Mouse (Mus musculus) skeletal muscle tissue, adult 2 months (tissue): ENCODE data around the gene Nedd4.

Experiments
- DNase-seq: peaks from one replicate; pipeline ENCODE4 v3.0.0-alpha.2; 2012; ENCODE audit warnings: low read depth, low spot score

The Nedd4 gene

GRCm38 (mm10) chr9:72721221-72721620 lies 59.1 kb downstream of the Nedd4 start:
- DNase-seq = no peak

GRCm38 (mm10) chr9:72722622-72723021 lies 60.5 kb downstream of the Nedd4 start:
- peak; percentile 59 for DNase-seq

GRCm38 (mm10) chr9:72724491-72725221 lies 62.5 kb downstream of the Nedd4 start:
- DNase-seq = no peak

- no peak for DNase-seq
Observed at GRCm38 (mm10) chr9:72733966-72734365, 71.8 kb downstream of the Nedd4 start.

- DNase-seq = no peak
Observed at GRCm38 (mm10) chr9:72735822-72736410, 73.8 kb downstream of the Nedd4 start.

GRCm38 (mm10) chr9:72741206-72741605 lies 79.1 kb downstream of the Nedd4 start:
- no peak for DNase-seq

GRCm38 (mm10) chr9:72746278-72746677 lies 84.1 kb downstream of the Nedd4 start:
- DNase-seq = no peak

GRCm38 (mm10) chr9:72750272-72750671 lies 88.1 kb downstream of the Nedd4 start:
- DNase-seq = no peak

- DNase-seq = no peak
Observed at GRCm38 (mm10) chr9:72752656-72753055, 90.5 kb downstream of the Nedd4 start.

GRCm38 (mm10) chr9:72753741-72754140 lies 91.6 kb downstream of the Nedd4 start:
- no peak for DNase-seq

- no peak for DNase-seq
Observed at GRCm38 (mm10) chr9:72757143-72757542, 95.0 kb downstream of the Nedd4 start.

- DNase-seq = no peak
Observed at GRCm38 (mm10) chr9:72758705-72759131, 96.6 kb downstream of the Nedd4 start.

- DNase-seq = peak; percentile 67
Observed at GRCm38 (mm10) chr9:72763050-72763718, 101.0 kb downstream of the Nedd4 start.

GRCm38 (mm10) chr9:72766789-72767349 lies 104.7 kb downstream of the Nedd4 start:
- peak; percentile 61 for DNase-seq

GRCm38 (mm10) chr9:72775022-72775421 lies 112.9 kb downstream of the Nedd4 start:
- DNase-seq = no peak

GRCm38 (mm10) chr9:72779004-72779403 lies 116.9 kb downstream of the Nedd4 start:
- no peak for DNase-seq

GRCm38 (mm10) chr9:72779733-72780132 lies 117.6 kb downstream of the Nedd4 start:
- DNase-seq = no peak

- DNase-seq = no peak
Observed at GRCm38 (mm10) chr9:72780694-72781093, 118.5 kb downstream of the Nedd4 start.

GRCm38 (mm10) chr9:72781466-72781865 lies 119.3 kb downstream of the Nedd4 start:
- DNase-seq = no peak

- no peak for DNase-seq
Observed at GRCm38 (mm10) chr9:72782121-72782520, 120.0 kb downstream of the Nedd4 start.

GRCm38 (mm10) chr9:72787732-72788131 lies 125.6 kb downstream of the Nedd4 start:
- DNase-seq = no peak

- DNase-seq = peak; percentile 14
Observed at GRCm38 (mm10) chr9:72790530-72791212, 128.5 kb downstream of the Nedd4 start.
